Mouse (Mus musculus) midbrain, embryonic 15.5 days (tissue): ENCODE data around the gene Zfp654. TPM values are rescaled to one million over a fixed set of nuclear protein-coding genes. Genes with fewer than 3 reads are reported as not detected.

Experiments used
- ATAC-seq: fragments of 200-750 bp; cut with Nextera tagmentation; replicated peaks from 2 replicates; pipeline ENCODE4 v1.8.0; 2017; ENCODE audit warnings: moderate TSS enrichment
- H3K27ac ChIP-seq: fragments of 300-500 bp; sonication (generic); 2 replicates; pipeline ENCODE4 v1.5.1; 2015; ENCODE audit warnings: mild to moderate bottlenecking, inconsistent platforms
- H3K27me3 ChIP-seq: fragments of 300-500 bp; sonication (generic); replicated peaks from 2 replicates; pipeline ENCODE4 v1.6.1; 2015; ENCODE audit warnings: inconsistent platforms
- H3K36me3 ChIP-seq: fragments of 300-500 bp; sonication (generic); replicated peaks from 2 replicates; pipeline ENCODE4 v1.6.1; 2015; ENCODE audit warnings: inconsistent platforms
- H3K4me1 ChIP-seq: fragments of 300-500 bp; sonication (generic); 2 replicates; pipeline ENCODE4 v1.6.1; 2015; ENCODE audit warnings: inconsistent platforms
- H3K4me2 ChIP-seq: fragments of 300-500 bp; sonication (generic); 2 replicates; pipeline ENCODE4 v1.6.1; 2015; ENCODE audit warnings: inconsistent platforms, mild to moderate bottlenecking, moderate library complexity
- H3K4me3 ChIP-seq: fragments of 300-500 bp; sonication (generic); 2 replicates; pipeline ENCODE4 v1.5.1; 2015; ENCODE audit warnings: mild to moderate bottlenecking, inconsistent platforms
- H3K9ac ChIP-seq: fragments of 300-500 bp; sonication (generic); 2 replicates; pipeline ENCODE4 v1.6.1; 2015; ENCODE audit warnings: mild to moderate bottlenecking, inconsistent platforms
- H3K9me3 ChIP-seq: fragments of 300-500 bp; sonication (generic); 2 replicates; pipeline ENCODE4 v1.6.1; 2016; ENCODE audit warnings: inconsistent platforms
- WGBS: fragments of 180-500 bp; shearing (Covaris S2); methylation state at CpG from one replicate; pipeline ENCODE4 v1.1.7; 2015; ENCODE audit warnings: mixed read lengths; 5-methylcytosine and 5-hydroxymethylcytosine counted together
- polyA plus RNA-seq: library from polyadenylated mRNA; unstranded; fragments of >200 nt; fragmentation: Nextera tagmentation; extraction: Ambion mirVana; gene quantifications from 2 replicates; pipeline ENCODE4 v1.2.1, GENCODE M21; 2015

Zfp654 gene
- polyA plus RNA-seq, 1 experiment from 2014 or later: 5.8 TPM

DNA sequence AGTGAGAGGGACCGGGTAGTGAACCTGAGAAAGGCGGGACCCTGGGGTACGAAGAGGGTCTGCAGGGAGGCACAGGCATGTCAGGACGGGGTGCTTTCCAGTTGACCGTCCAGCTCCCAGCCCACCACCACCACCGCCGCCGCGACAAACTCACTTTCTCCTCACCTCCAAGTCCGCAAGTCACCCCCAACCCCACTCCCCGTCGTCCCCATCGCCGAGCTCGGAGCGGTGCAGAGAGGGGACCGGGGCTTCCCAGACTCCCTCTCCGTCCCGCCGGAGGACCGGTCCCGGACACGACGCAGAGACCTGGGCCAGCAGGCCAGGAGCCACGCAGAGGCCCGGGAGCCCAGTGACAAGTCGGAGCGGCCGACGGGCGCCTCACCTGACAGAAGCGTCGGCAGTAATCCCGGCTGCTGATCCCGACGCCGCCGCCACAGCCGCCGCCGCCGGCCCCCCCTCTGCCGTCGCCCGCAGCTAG lies 328 bp downstream of the Zfp654 start:
- H3K4me2 ChIP-seq: peak overlapping the region; percentile 92
- H3K4me1 ChIP-seq: peaks cover 21% of the 10 kb centered on the region
- WGBS: under 1% methylated on average over 32 of the region's 45 CpGs
- peaks cover 6% of the 10 kb centered on the region for H3K36me3 ChIP-seq
- H3K9ac ChIP-seq: peak overlapping the region; percentile 90
- H3K9me3 ChIP-seq: no peaks in the 10 kb centered on the region
- H3K4me3 ChIP-seq: peak overlapping the region; percentile 88
- peak overlapping the region; percentile 99 for H3K27ac ChIP-seq
- H3K27me3 ChIP-seq: no peaks in the 10 kb centered on the region
- no peak; the same call in 1 of the 2 replicates for ATAC-seq

DNA sequence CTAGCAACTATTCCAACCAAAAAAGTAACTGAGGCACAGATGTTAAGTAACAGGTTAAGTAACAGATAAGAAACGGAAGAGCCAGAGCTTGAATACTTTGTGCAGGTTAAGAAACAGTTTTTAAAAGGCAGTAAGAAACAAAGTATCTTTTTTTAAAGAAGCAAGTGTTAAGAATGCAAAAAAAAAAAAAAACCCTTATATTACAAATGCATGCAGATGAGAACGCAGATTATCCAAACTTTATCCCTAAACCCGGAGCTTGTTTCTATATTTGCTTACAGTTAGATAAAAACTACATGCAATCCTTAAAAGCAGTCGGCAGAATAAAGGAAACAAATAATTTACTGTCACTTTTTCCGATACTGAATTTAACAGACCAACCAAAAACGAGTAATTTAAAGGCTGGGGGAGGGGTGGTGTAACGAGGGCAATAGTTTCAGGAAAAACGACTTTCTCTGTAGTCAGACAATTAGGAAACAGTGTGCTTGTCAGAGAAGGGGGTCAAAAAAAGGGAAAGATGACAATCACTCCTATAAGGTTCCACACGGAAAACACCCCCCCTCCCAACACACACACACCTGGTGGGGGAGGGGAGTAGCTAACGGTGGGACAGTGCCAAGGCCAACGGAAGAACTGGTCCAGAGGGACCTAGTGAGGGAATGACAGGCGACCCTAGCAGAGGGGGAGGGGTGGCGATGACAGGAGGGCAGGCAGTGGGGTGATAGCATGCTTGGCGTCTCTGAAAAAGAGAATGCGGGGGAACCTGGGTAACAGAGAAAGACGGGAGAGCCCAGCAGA lies 966 bp downstream of the Zfp654 start:
- WGBS: 3% methylated on average over 16 of the region's 16 CpGs
- Histone ChIP-seq H3K4me2 (peak overlapping the region; percentile 92), H3K36me3 (peaks cover 1% of the 10 kb centered on the region), H3K27ac (peak overlapping the region; percentile 99), H3K27me3 (no peaks in the 10 kb centered on the region), H3K4me3 (peak overlapping the region; percentile 88), H3K4me1 (peaks cover 21% of the 10 kb centered on the region), H3K9ac (peak overlapping the region; percentile 90), H3K9me3 (no peaks in the 10 kb centered on the region)
- no peak for ATAC-seq

DNA sequence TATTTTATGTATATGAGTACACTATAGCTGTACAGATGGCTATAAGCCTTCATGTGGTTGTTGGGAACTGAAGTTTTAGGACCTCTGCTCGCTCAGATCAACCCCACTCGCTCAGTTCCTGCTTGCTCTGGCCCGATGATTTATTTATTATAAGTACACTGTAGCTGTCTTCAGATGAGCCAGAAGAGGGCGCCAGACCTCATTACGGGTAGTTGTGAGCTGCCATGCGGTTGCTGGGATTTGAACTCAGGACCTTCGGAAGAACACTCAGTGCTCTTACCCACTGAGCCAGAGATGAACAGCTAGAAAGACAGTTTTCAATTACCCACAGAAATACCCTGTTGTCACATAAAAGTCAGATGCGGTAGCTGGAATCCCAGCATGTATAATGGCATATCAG lies 5.5 kb downstream of the Zfp654 start:
- WGBS: 89% methylated on average over 8 of the region's 8 CpGs

DNA sequence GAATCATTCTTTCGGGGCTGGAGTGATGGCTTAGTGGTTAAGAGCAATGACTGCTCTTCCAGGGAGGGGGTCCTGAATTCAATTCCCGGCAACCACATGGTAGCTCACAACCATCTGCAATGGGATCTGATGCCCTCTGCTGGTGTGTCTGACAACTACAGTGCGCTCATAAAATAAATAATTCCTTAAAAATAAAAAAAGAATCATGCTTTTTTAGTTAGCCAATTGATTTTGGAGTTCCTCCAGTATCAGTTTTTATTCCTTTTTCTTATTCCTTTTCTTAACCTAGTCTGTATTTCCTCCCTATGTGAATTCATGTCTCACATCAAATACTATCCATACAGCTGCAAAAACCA lies 9.1 kb downstream of the Zfp654 start:
- no peak overlapping the region for H3K9ac ChIP-seq
- H3K9me3 ChIP-seq: no peaks in the 10 kb centered on the region
- no peaks in the 10 kb centered on the region for H3K36me3 ChIP-seq
- no peak overlapping the region for H3K27ac ChIP-seq
- ATAC-seq: no peak
- H3K4me2 ChIP-seq: no peak overlapping the region
- H3K27me3 ChIP-seq: no peaks in the 10 kb centered on the region
- H3K4me1 ChIP-seq: no peaks in the 10 kb centered on the region
- no peak overlapping the region for H3K4me3 ChIP-seq
- WGBS: 93% methylated on average over 3 of the region's 3 CpGs

More for the DNA sequence above, 5.5 kb downstream of the Zfp654 start:
- no peaks in the 10 kb centered on the region for H3K9me3 ChIP-seq
- H3K9ac ChIP-seq: no peak overlapping the region
- no peak overlapping the region for H3K4me2 ChIP-seq
- H3K4me1 ChIP-seq: peaks cover 3% of the 10 kb centered on the region
- no peaks in the 10 kb centered on the region for H3K27me3 ChIP-seq
- H3K36me3 ChIP-seq: no peaks in the 10 kb centered on the region
- no peak overlapping the region for H3K27ac ChIP-seq
- H3K4me3 ChIP-seq: no peak overlapping the region
- no peak for ATAC-seq

DNA sequence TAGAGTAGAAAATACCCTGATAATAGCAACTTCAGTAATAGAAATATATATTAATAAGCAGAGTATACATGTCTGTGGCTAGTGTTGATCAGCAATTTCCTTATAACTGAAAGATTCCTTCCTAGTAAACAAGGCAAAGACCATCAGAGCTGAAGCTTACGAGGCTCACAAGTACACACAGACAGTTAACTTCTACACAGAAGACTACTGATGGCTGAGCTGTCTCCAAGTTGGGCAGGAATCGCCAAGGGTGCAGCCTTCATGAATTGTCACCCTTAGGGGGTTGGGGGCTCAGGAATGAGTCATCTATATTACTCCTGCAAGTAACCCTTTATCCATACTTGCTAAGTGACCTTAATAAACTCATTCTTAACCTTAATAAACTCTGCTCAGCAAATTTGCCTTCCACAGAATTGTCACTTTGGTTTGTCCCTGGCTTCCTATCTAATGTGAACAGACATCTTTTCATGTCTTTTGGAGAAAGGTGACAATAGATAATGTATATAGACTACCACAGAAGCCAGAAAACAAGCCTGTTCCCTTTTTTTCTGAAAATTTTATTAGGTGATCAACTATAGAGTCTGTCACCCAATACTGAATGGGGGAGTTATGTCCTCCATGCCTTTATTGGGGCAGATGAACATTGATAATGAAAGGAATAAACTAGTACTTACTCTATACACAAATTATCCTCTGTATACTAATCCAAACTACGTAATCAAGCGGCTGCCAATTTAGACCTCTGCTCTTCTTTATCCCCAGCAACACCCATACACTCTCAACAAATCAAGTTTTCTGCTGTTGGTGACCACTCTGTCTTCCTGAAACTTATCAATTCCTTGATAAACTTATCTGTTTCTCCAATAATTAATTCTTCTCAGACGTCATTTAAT lies 9.7 kb downstream of the Zfp654 start:
- no peak overlapping the region for H3K4me2 ChIP-seq
- H3K27ac ChIP-seq: no peak overlapping the region
- no peak for ATAC-seq
- no peak overlapping the region for H3K9ac ChIP-seq
- no peak overlapping the region for H3K4me3 ChIP-seq
- no peaks in the 10 kb centered on the region for H3K4me1 ChIP-seq
- H3K27me3 ChIP-seq: no peaks in the 10 kb centered on the region
- whole genome bisulfite sequencing: 92% methylated on average over 5 of the region's 5 CpGs
- no peaks in the 10 kb centered on the region for H3K36me3 ChIP-seq
- H3K9me3 ChIP-seq: no peaks in the 10 kb centered on the region

DNA sequence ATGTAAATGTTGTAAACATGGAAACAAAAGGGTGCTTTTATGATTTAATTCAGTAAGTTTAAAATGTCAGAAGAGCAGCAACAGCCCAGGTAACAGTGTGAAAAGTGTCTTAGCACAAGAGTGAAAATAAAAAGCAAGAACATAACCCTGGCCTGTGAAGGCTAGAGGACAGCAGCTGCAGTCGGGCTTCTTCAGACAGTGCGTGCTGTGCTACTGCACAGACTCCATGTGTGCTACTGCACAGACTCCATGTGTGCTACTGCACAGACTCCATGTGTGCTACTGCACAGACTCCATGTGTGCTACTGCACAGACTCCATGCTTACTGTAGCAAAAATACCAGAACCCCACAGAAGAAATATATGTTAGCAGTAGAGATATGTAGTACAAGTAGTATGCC lies 14.7 kb downstream of the Zfp654 start:
- Histone ChIP-seq H3K36me3 (no peaks in the 10 kb centered on the region), H3K27me3 (no peaks in the 10 kb centered on the region), H3K4me3 (no peak overlapping the region), H3K27ac (no peak overlapping the region), H3K4me1 (no peaks in the 10 kb centered on the region), H3K9ac (no peak overlapping the region), H3K9me3 (no peaks in the 10 kb centered on the region), H3K4me2 (no peak overlapping the region)
- no peak for ATAC-seq
- WGBS: 95% methylated on average over 2 of the region's 2 CpGs

DNA sequence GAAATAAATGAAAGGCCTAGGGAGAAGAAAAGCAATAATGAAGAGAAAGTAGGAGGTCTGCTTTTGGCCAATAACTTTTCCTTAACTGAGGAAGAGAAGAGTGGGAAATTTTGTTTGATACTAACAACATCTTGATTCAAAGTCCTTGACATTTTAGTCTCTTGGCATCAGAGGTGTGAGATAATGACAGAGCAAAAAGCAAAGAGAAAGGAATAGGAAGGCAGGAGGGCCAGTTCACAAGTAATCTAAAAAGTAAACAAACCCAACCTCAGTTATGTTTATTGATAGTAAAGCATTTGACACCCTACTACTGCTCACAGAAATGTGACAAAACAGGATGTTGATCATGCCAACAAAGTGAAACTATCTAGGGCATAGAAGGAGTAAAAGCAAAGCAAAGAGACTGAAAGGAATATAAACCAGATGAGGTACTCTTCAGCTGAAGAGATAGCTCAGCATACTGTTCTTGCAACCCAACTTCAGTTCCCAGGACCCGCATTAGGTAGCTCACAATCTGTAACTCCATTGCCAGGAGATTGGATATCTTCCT lies 15.4 kb downstream of the Zfp654 start:
- no peak overlapping the region for H3K4me2 ChIP-seq
- H3K27me3 ChIP-seq: no peaks in the 10 kb centered on the region
- no peak for ATAC-seq
- H3K36me3 ChIP-seq: no peaks in the 10 kb centered on the region
- WGBS: 98% methylated on average over 1 of the region's 1 CpGs
- H3K9ac ChIP-seq: no peak overlapping the region
- no peak overlapping the region for H3K27ac ChIP-seq
- no peak overlapping the region for H3K4me3 ChIP-seq
- H3K9me3 ChIP-seq: no peaks in the 10 kb centered on the region
- H3K4me1 ChIP-seq: no peaks in the 10 kb centered on the region

DNA sequence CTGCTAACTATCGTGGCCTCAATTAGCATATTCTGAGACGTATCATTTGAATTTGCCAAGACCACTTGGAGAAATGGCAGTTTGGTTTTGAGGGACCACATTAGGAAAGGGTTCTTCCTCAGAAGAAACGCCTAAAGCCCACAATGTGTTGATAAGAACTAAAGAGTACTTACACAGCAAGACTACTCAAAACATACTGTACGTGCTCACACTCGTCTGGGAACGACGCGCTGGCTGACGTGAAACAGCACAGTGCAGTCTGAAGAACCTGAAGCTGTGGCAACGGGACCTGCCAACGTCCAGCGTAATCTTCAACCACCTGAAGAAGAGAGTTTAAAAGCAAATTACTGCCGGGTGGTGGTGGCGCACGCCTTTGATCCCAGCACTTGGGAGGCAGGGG lies 21.2 kb downstream of the Zfp654 start:
- H3K27me3 ChIP-seq: no peaks in the 10 kb centered on the region
- H3K4me2 ChIP-seq: no peak overlapping the region
- WGBS: 95% methylated on average over 15 of the region's 15 CpGs
- H3K9me3 ChIP-seq: no peaks in the 10 kb centered on the region
- no peak overlapping the region for H3K9ac ChIP-seq
- no peaks in the 10 kb centered on the region for H3K4me1 ChIP-seq
- H3K4me3 ChIP-seq: no peak overlapping the region
- ATAC-seq: no peak
- H3K36me3 ChIP-seq: no peaks in the 10 kb centered on the region
- no peak overlapping the region for H3K27ac ChIP-seq

DNA sequence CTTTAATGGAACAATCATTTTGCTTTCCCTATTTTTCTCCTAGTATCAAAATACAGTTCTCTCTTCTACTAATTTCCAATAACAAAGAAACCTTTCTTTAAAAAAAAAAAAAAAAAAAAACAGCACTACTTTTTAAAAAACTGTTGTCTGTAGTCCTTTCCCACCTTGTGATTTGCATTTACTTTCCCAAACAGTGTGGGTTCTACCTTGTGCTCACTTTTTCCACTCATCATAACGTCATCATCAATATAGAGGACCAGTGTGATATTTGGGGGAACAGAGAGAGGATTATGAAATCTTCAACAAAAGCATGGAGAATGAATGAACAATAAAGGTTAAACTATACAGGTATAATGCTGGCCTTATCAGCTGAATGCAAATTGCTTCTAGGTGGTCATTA lies 27.0 kb downstream of the Zfp654 start:
- H3K9ac ChIP-seq: no peak overlapping the region
- no peak overlapping the region for H3K4me2 ChIP-seq
- H3K36me3 ChIP-seq: no peaks in the 10 kb centered on the region
- H3K27me3 ChIP-seq: no peaks in the 10 kb centered on the region
- WGBS: 95% methylated on average over 1 of the region's 1 CpGs
- H3K27ac ChIP-seq: no peak overlapping the region
- no peaks in the 10 kb centered on the region for H3K4me1 ChIP-seq
- no peak for ATAC-seq
- H3K4me3 ChIP-seq: no peak overlapping the region
- no peaks in the 10 kb centered on the region for H3K9me3 ChIP-seq

DNA sequence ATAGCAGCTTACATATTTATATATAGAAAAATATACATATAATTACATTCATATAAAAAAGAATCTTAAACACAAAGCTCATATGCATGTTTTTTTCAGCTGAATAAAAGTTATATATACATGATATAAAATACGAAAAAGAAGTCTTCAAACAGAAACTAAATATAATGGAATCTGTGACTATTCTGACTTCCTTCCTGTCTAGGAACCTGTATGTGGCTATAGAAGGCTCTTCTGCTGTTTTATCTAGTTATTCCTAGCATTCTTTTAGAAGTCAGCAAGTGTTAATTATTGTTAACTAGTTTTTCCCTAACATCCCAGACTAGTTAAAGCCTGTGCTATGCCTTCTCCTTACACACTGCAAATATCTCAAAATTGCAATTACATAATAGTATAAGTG lies 27.6 kb downstream of the Zfp654 start:
- no peaks in the 10 kb centered on the region for H3K36me3 ChIP-seq
- H3K9me3 ChIP-seq: no peaks in the 10 kb centered on the region
- no peaks in the 10 kb centered on the region for H3K27me3 ChIP-seq
- ATAC-seq: no peak
- no peaks in the 10 kb centered on the region for H3K4me1 ChIP-seq
- no peak overlapping the region for H3K4me3 ChIP-seq
- no peak overlapping the region for H3K4me2 ChIP-seq
- H3K9ac ChIP-seq: no peak overlapping the region
- no peak overlapping the region for H3K27ac ChIP-seq
- WGBS: 97% methylated on average over 1 of the region's 1 CpGs

DNA sequence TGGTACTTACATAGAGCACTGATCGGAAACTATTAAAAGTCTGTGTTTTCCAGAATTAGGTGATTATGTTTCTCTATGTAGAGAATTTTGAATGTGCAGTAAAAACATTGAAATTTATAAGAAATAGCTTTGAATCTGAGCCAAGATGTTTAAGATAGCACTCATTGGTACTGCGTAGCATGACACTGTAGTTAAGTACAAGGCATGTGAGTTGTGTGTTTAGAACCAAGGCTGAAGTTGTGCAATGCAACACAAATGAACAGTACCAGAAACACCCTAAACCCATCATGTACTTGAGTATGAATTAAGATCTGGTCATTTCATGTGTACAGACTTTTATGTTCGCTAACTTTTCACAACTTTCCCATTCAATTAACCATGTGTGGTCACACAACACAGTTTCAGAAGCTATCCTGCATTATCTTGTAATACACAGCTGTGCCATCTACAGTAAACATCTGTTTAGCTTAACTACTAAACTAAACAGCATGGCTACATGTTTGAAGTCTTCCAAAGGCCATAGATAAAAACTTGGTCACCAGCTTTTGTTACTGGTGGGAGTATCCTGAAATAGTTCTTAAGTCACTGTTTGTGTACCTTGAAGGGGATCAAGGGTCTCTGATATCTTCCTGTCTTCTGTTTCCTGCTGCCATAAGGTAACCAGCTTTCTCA lies 34.2 kb downstream of the Zfp654 start:
- H3K36me3 ChIP-seq: peaks cover 9% of the 10 kb centered on the region
- no peak overlapping the region for H3K27ac ChIP-seq
- H3K9ac ChIP-seq: no peak overlapping the region
- WGBS: 95% methylated on average over 3 of the region's 3 CpGs
- no peaks in the 10 kb centered on the region for H3K27me3 ChIP-seq
- no peaks in the 10 kb centered on the region for H3K9me3 ChIP-seq
- ATAC-seq: no peak
- H3K4me2 ChIP-seq: no peak overlapping the region
- H3K4me3 ChIP-seq: no peak overlapping the region
- H3K4me1 ChIP-seq: no peaks in the 10 kb centered on the region

DNA sequence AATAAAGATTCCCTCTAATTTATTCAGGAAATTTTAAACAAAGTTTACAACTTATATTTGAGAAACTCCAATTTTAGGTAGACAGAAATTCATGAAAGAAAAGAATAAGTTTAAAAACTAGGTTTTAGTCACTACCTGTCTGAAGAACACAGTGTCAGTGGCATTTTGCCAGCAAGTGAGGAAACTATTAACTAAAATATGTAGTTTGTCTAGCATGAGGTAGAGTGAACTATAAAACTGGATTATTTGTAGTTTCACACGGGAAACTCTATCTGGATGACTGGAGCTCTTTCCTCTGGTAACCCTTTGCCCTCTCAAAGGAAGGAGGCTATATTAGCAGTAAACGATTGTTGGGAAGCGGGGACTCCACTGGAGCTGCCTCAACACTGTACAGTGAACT lies 48.4 kb downstream of the Zfp654 start:
- Histone ChIP-seq H3K9ac (no peak overlapping the region), H3K4me2 (no peak overlapping the region), H3K36me3 (no peaks in the 10 kb centered on the region; the same call in 1 of the 2 replicates), H3K27ac (no peak overlapping the region), H3K4me1 (no peaks in the 10 kb centered on the region), H3K4me3 (no peak overlapping the region), H3K9me3 (no peaks in the 10 kb centered on the region), H3K27me3 (no peaks in the 10 kb centered on the region)
- WGBS: 99% methylated on average over 3 of the region's 3 CpGs
- no peak for ATAC-seq
